Mouse (Mus musculus): Measurements from ENCODE around the gene Gm49776. TPM values are rescaled to one million over a fixed set of nuclear protein-coding genes. Genes with fewer than 3 reads are reported as not detected.
A peak's percentile ranks its signal among the peaks of the same experiment; 100 is the strongest.

The Gm49776 gene
- polyA plus RNA-seq, 1 experiment from 2014 or later = 1.6 TPM

DNA sequence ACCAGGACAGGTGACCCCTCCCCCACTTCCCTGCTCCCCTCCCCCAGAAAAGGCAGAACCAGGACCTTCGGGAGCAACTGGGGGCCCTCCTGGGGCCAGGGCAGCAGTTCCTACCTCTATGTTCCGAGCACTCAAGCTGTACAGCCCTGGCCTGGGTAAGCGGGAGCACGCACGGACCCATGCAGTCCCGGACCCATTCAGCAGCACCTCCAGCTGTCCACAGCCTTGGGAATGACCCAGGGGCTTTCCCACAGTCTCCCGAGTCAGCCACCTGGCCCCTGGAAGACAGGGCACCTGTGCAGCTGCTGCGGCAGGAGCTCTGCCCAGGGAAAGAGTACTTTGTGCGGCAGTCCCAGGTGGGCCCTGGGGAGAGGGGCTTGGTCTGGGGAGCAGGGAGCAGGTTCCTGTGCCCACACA lies 39.5 kb downstream of the Gm49776 start:
- 79% methylated on average over 9 of the region's 9 CpGs for WGBS
- H3K36me3 ChIP-seq (ENCODE audit: control insufficient read depth, insufficient read depth, low read length) = 0 out of 2 replicates have a peak, but pooled peaks cover 2% of the 10 kb centered on the region
- no peaks in the 10 kb centered on the region for H3K9me3 ChIP-seq (ENCODE audit: control insufficient read depth, low read length)
- no peak overlapping the region for H3K4me2 ChIP-seq (replicated peaks; ENCODE audit: low read depth, low read length)
- H3K4me1 ChIP-seq (replicated peaks; ENCODE audit: control insufficient read depth, insufficient read depth, low read length) = peaks cover 16% of the 10 kb centered on the region
- H3K27ac ChIP-seq (ENCODE audit: low read depth, low read length) = no peak overlapping the region
- H3K9ac ChIP-seq (ENCODE audit: low read depth, low read length) = no peak overlapping the region
- H3K27me3 ChIP-seq (ENCODE audit: control insufficient read depth, insufficient read depth, low read length) = no peaks in the 10 kb centered on the region
- ATAC-seq (ENCODE audit: low FRiP score) = no peak
- DNase-seq (ENCODE audit: low spot score) = no peak
- H3K4me3 ChIP-seq (ENCODE audit: low read depth, low read length) = no peak overlapping the region

DNA sequence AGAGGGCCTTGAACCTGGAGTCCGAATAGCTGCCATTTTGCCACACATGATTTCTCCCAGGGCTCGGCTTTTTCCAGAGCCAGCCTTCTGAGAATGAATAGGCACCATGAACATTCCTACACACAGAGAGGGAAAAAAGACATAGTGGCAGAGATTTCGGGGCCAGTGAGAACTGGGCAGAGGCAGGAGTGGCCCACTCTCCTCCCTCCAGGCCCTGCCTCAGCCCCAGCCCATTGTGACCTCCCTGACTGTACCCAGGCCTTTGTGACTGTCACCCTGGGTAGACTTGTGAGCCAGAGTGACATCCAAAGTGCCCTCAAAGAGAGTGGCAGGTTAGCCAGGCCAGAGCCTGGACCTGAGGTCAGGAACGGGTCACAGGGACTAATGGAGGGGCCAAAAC lies 40.5 kb downstream of the Gm49776 start, which contains the start of gene Ccdc188:
TSS of gene Ccdc188 (plus strand) at position 301 of the 400 bp plus-strand sequence.
- H3K36me3 ChIP-seq (ENCODE audit: control insufficient read depth, insufficient read depth, low read length) = 0 out of 2 replicates have a peak, but pooled peaks cover under 1% of the 10 kb centered on the region

DNA sequence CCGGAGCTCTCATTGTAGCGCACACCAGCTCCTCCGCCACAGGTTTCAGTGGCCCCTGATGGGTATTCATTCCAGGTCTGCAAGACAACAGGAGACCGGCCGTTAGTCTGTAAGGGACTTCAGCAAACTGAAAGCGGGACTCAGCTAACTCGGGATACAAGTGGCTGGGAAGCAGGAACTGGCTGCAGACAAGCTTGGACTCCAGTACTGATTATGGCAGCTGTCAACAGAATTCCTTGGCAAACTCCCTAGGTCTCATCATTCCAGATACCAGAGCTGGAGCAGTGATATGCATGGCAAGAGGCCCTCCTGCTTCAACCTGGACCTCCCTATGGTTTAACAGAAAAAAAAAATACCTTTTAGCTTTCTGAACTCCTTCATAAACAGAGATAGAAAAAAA lies 43.3 kb downstream of the Gm49776 start:
- DNase-seq (ENCODE audit: low spot score) (no peak), ATAC-seq (ENCODE audit: low FRiP score) (no peak)
- Histone ChIP-seq H3K4me3 (ENCODE audit: low read depth, low read length) (peak overlapping the region; percentile 16; the same call in 1 of the 2 replicates), H3K36me3 (ENCODE audit: control insufficient read depth, insufficient read depth, low read length) (no peaks in the 10 kb centered on the region), H3K4me1 (replicated peaks; ENCODE audit: control insufficient read depth, insufficient read depth, low read length) (peaks cover 18% of the 10 kb centered on the region), H3K4me2 (replicated peaks; ENCODE audit: low read depth, low read length) (peak overlapping the region; percentile 38), H3K27ac (ENCODE audit: low read depth, low read length) (peak overlapping the region; percentile 69; the same call in 1 of the 2 replicates), H3K27me3 (ENCODE audit: control insufficient read depth, insufficient read depth, low read length) (no peaks in the 10 kb centered on the region), H3K9ac (ENCODE audit: low read depth, low read length) (0 out of 2 replicates have a peak overlapping the region, but pooled peaks have one; percentile 12), H3K9me3 (ENCODE audit: control insufficient read depth, low read length) (no peaks in the 10 kb centered on the region)
- 78% methylated on average over 7 of the region's 7 CpGs for WGBS

More for the DNA sequence above, 40.5 kb downstream of the Gm49776 start, which contains the start of gene Ccdc188:
- no peak for ATAC-seq (ENCODE audit: low FRiP score)
- DNase-seq (ENCODE audit: low spot score) = no peak
- no peaks in the 10 kb centered on the region for H3K9me3 ChIP-seq (ENCODE audit: control insufficient read depth, low read length)
- H3K4me2 ChIP-seq (replicated peaks; ENCODE audit: low read depth, low read length) = no peak within 1 kb of the TSS
- peaks cover 23% of the 10 kb centered on the region for H3K4me1 ChIP-seq (replicated peaks; ENCODE audit: control insufficient read depth, insufficient read depth, low read length)
- no peak within 1 kb of the TSS for H3K9ac ChIP-seq (ENCODE audit: low read depth, low read length)
- H3K4me3 ChIP-seq (ENCODE audit: low read depth, low read length) = no peak within 1 kb of the TSS
- 90% methylated on average over 4 of the region's 4 CpGs for WGBS
- H3K27me3 ChIP-seq (ENCODE audit: control insufficient read depth, insufficient read depth, low read length) = no peaks in the 10 kb centered on the region
- H3K27ac ChIP-seq (ENCODE audit: low read depth, low read length) = no peak within 1 kb of the TSS

DNA sequence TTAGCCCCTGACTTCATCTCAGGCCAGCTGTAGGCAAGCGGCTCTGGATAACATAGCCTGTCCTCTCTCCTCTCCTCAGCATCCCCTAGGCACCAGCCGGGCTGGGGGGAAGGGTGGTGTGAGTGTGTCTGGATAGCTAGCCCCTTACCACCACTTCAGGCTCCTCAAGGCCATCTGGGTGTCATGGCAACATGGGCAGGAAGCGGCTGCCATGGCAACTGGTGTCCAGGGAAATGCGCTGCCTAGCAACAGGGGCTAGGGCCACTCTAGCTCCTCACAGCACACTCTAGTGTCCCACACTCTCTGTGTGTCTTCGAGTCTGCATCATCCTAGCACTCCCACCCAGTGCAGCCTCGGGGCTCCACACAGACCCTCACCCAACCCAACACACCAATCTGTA lies 44.4 kb downstream of the Gm49776 start:
- Histone ChIP-seq H3K4me3 (ENCODE audit: low read depth, low read length) (peak overlapping the region; percentile 16), H3K9ac (ENCODE audit: low read depth, low read length) (peak overlapping the region; percentile 42; the same call in 1 of the 2 replicates), H3K27ac (ENCODE audit: low read depth, low read length) (peak overlapping the region; percentile 69), H3K4me2 (replicated peaks; ENCODE audit: low read depth, low read length) (peak overlapping the region; percentile 38), H3K36me3 (ENCODE audit: control insufficient read depth, insufficient read depth, low read length) (no peaks in the 10 kb centered on the region), H3K9me3 (ENCODE audit: control insufficient read depth, low read length) (no peaks in the 10 kb centered on the region), H3K4me1 (replicated peaks; ENCODE audit: control insufficient read depth, insufficient read depth, low read length) (peaks cover 16% of the 10 kb centered on the region), H3K27me3 (ENCODE audit: control insufficient read depth, insufficient read depth, low read length) (no peaks in the 10 kb centered on the region)
- DNase-seq (ENCODE audit: low spot score) (peak; percentile 97), ATAC-seq (ENCODE audit: low FRiP score) (peak; percentile 94)
- WGBS = 25% methylated on average over 6 of the region's 6 CpGs

DNA sequence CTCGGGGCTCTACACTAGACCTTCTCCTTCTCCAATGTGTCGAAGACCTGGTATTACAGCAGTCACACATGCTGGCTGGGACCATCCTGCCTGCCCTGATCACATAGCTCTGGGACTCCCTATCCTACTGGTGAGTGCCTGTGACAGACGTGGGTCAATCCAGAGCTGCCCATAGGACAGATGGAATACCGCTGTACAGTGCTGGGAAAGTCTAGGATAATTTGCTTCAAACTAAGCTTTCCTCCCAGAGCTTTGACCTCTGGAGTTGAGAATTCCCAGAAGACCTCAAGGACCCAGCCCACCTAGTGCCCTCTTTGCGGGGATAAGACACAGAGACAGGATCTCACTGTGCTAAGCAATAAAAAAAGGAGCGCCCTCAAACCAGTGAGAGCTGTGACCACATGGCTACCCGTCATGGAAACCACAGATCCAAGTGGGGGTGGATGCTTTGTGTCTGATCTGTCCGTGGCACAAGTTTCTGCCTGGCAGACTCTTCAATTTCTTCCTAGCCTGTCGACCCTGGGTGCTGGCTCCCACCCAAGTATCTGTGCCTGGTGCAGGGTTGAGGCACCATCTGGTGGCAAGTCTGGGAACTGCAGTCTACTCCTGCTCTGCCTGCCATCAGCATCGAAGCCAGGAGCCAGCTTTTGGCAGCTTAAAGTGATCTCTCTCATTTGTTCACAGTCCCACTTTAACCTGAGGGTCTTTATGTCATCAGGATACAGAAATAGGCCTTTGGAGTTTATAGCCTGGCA lies 46.5 kb downstream of the Gm49776 start:
- H3K4me2 ChIP-seq (replicated peaks; ENCODE audit: low read depth, low read length) = no peak overlapping the region
- no peak overlapping the region for H3K9ac ChIP-seq (ENCODE audit: low read depth, low read length)
- no peaks in the 10 kb centered on the region for H3K27me3 ChIP-seq (ENCODE audit: control insufficient read depth, insufficient read depth, low read length)
- H3K4me1 ChIP-seq (replicated peaks; ENCODE audit: control insufficient read depth, insufficient read depth, low read length) = peaks cover 16% of the 10 kb centered on the region
- no peak for ATAC-seq (ENCODE audit: low FRiP score)
- peak; percentile 93 for DNase-seq (ENCODE audit: low spot score)
- H3K4me3 ChIP-seq (ENCODE audit: low read depth, low read length) = no peak overlapping the region
- 46% methylated on average over 10 of the region's 10 CpGs for WGBS
- no peaks in the 10 kb centered on the region for H3K36me3 ChIP-seq (ENCODE audit: control insufficient read depth, insufficient read depth, low read length)
- no peaks in the 10 kb centered on the region for H3K9me3 ChIP-seq (ENCODE audit: control insufficient read depth, low read length)
- no peak overlapping the region for H3K27ac ChIP-seq (ENCODE audit: low read depth, low read length)

DNA sequence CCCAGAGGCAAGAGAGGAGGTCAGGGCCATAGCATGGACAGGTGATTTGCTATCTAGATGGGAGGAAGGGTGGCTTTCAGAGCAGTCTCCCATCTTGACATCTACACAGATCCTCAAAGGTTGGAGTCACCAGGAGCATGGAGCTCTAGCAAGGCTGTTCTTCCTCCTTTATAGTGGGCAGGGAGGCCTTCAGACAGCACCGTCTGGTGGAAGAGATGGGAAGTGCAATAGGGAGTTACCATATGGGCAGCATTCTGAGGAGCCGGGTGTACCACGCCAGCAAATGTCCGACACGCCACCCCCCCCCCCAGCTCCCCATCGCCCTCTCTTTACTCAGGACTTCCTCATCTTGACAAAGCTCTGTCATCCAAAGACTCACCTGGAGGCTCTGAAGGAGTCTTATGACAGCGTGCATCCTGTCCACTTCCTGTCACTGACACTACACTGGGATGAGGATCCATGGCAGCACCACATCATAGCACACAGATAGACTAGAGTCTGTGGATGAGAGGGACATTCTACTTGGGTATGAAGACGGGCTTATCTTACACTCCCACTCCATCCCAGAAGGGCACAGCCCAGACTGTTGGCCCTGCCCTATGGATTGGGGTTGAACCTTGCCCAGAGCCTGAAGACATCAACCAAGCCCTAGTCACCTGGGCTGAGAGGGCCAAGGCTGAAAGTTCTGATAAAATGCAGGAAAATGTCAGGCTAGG lies 47.3 kb downstream of the Gm49776 start:
- H3K4me1 ChIP-seq (replicated peaks; ENCODE audit: control insufficient read depth, insufficient read depth, low read length) = peaks cover 16% of the 10 kb centered on the region
- no peaks in the 10 kb centered on the region for H3K36me3 ChIP-seq (ENCODE audit: control insufficient read depth, insufficient read depth, low read length)
- ATAC-seq (ENCODE audit: low FRiP score) = no peak
- no peaks in the 10 kb centered on the region for H3K9me3 ChIP-seq (ENCODE audit: control insufficient read depth, low read length)
- no peak overlapping the region for H3K27ac ChIP-seq (ENCODE audit: low read depth, low read length)
- H3K4me3 ChIP-seq (ENCODE audit: low read depth, low read length) = no peak overlapping the region
- H3K4me2 ChIP-seq (replicated peaks; ENCODE audit: low read depth, low read length) = no peak overlapping the region
- H3K9ac ChIP-seq (ENCODE audit: low read depth, low read length) = no peak overlapping the region
- no peaks in the 10 kb centered on the region for H3K27me3 ChIP-seq (ENCODE audit: control insufficient read depth, insufficient read depth, low read length)
- whole genome bisulfite sequencing = 24% methylated on average over 8 of the region's 8 CpGs
- peak; percentile 79 for DNase-seq (ENCODE audit: low spot score)

DNA sequence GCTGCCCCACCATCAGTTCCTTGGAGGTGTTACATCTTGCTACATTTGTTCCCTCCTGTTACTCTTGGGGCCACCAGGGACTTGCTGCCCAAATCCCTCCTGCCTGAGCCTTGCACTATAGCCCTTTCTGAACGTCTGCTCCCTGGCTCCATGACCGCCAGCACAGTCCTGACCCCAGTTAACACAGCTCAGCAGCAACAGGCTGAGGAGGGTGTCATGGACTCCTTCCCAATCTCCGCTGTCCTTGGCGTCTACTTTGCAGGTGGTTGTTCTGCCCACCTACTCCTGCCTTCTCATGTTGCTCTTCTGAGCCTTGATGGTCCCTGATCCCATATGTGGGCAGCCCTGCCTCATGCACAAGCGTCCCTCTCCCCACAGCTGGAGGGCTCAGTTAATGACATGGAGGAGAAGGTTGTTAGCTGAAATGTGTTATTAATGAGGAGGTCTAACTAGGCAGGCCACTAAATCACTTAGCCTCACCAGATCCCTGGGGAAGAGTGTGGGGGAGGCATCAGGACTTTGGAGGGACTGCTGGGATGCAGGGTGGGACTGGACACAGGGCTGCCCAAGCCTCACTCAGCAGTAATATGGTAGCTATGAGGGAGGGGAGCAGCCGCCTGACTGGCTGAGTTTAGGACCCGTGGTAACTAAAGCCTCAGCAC lies 54.6 kb downstream of the Gm49776 start:
- Histone ChIP-seq H3K4me2 (replicated peaks; ENCODE audit: low read depth, low read length) (no peak overlapping the region), H3K4me1 (replicated peaks; ENCODE audit: control insufficient read depth, insufficient read depth, low read length) (0 out of 2 replicates have a peak, but pooled peaks cover 3% of the 10 kb centered on the region), H3K9ac (ENCODE audit: low read depth, low read length) (no peak overlapping the region), H3K27ac (ENCODE audit: low read depth, low read length) (no peak overlapping the region), H3K9me3 (ENCODE audit: control insufficient read depth, low read length) (no peaks in the 10 kb centered on the region), H3K27me3 (ENCODE audit: control insufficient read depth, insufficient read depth, low read length) (no peaks in the 10 kb centered on the region), H3K36me3 (ENCODE audit: control insufficient read depth, insufficient read depth, low read length) (no peaks in the 10 kb centered on the region), H3K4me3 (ENCODE audit: low read depth, low read length) (no peak overlapping the region)
- no peak for DNase-seq (ENCODE audit: low spot score)
- ATAC-seq (ENCODE audit: low FRiP score) = peak; percentile 34; the same call in 1 of the 2 replicates
- 55% methylated on average over 7 of the region's 7 CpGs for WGBS

DNA sequence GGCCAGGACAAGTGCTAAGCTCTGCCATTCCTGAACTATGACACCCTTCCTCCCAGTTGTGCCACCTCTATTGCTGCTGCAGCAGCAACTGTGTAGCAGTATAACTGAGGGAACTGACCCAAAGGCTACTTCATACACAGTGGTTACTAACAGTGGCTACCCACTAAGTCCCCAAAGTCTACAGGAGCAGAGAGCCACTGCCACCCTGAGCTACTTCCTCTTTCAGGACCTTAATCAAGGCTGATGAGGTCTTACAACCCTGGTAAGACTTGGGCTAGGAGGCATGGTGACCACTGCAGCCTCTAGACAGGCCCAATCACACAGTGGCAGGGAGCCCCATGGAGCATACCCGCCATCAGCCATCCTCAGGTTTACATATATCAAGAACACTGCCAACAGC lies 56.1 kb downstream of the Gm49776 start:
- ATAC-seq (ENCODE audit: low FRiP score) = no peak
- no peak overlapping the region for H3K4me3 ChIP-seq (ENCODE audit: low read depth, low read length)
- no peak for DNase-seq (ENCODE audit: low spot score)
- 0 out of 2 replicates have a peak, but pooled peaks cover 4% of the 10 kb centered on the region for H3K4me1 ChIP-seq (replicated peaks; ENCODE audit: control insufficient read depth, insufficient read depth, low read length)
- no peaks in the 10 kb centered on the region for H3K36me3 ChIP-seq (ENCODE audit: control insufficient read depth, insufficient read depth, low read length)
- no peak overlapping the region for H3K27ac ChIP-seq (ENCODE audit: low read depth, low read length)
- no peaks in the 10 kb centered on the region for H3K9me3 ChIP-seq (ENCODE audit: control insufficient read depth, low read length)
- no peak overlapping the region for H3K4me2 ChIP-seq (replicated peaks; ENCODE audit: low read depth, low read length)
- H3K9ac ChIP-seq (ENCODE audit: low read depth, low read length) = no peak overlapping the region
- H3K27me3 ChIP-seq (ENCODE audit: control insufficient read depth, insufficient read depth, low read length) = no peaks in the 10 kb centered on the region
- WGBS = 95% methylated on average over 1 of the region's 1 CpGs

Measured in hindbrain, embryonic 11.5 days (tissue).